Mouse (Mus musculus) G1E (cell line): ENCODE data around the gene Bptf.

Experiments
- CTCF ChIP-seq: IDR thresholded peaks from 2 replicates; pipeline ENCODE4 v1.5.1; 2012; ENCODE audit warnings: low read depth, low read length, inconsistent platforms, mixed read lengths
- GATA1 ChIP-seq: IDR thresholded peaks from 2 replicates; pipeline ENCODE4 v1.6.1; 2012; ENCODE audit warnings: borderline replicate concordance, low read length, inconsistent platforms, mixed read lengths
- POLR2AphosphoS5 ChIP-seq: IDR thresholded peaks from 2 replicates; pipeline ENCODE4 v1.6.1; 2012; ENCODE audit warnings: low read depth, low read length, inconsistent platforms; ENCODE audit not compliant: insufficient replicate concordance

GRCm38 (mm10) chr11:107045546-107045945 lies 86.4 kb downstream of the Bptf start:
- TF ChIP-seq CTCF: no peak
- no peak for TF ChIP-seq POLR2AphosphoS5
- no peak for TF ChIP-seq GATA1
